Mouse (Mus musculus): ENCODE results near the gene Lman2. TPM values are rescaled to one million over a fixed set of nuclear protein-coding genes. Genes with fewer than 3 reads are reported as not detected.

Lman2 gene
- total RNA-seq, 2 experiments from 2014 or later = 45.7 to 75.6 TPM

GRCm38 (mm10) chr13:55371740-55372139 is 9.2 kb upstream of the Lman2 start:
- no peak for ATAC-seq (replicated peaks; ENCODE audit: low FRiP score, poor library complexity, severe bottlenecking)

- no peak for ATAC-seq (replicated peaks; ENCODE audit: low FRiP score, poor library complexity, severe bottlenecking)
Measured at GRCm38 (mm10) chr13:55371007-55371681, 8.6 kb upstream of the Lman2 start.

GRCm38 (mm10) chr13:55370234-55370633 is 7.7 kb upstream of the Lman2 start:
- peak; percentile 49 for ATAC-seq (replicated peaks; ENCODE audit: low FRiP score, poor library complexity, severe bottlenecking)

- ATAC-seq (replicated peaks; ENCODE audit: low FRiP score, poor library complexity, severe bottlenecking) = peak; percentile 91
Measured at GRCm38 (mm10) chr13:55369531-55370114, 7.0 kb upstream of the Lman2 start, which contains the start of gene Rgs14. Gene Rgs14, plus strand, starts transcription at chr13:55369732.

GRCm38 (mm10) chr13:55368401-55368800 is 5.8 kb upstream of the Lman2 start:
- no peak for ATAC-seq (replicated peaks; ENCODE audit: low FRiP score, poor library complexity, severe bottlenecking)

- ATAC-seq (replicated peaks; ENCODE audit: low FRiP score, poor library complexity, severe bottlenecking) = peak; percentile 31
Measured at GRCm38 (mm10) chr13:55361974-55362452, 570 bp downstream of the Lman2 start.

- ATAC-seq (replicated peaks; ENCODE audit: low FRiP score, poor library complexity, severe bottlenecking) = no peak
Measured at GRCm38 (mm10) chr13:55361145-55361544, 1.4 kb downstream of the Lman2 start.

GRCm38 (mm10) chr13:55346745-55347144 is 15.8 kb downstream of the Lman2 start:
- no peak for ATAC-seq (replicated peaks; ENCODE audit: low FRiP score, poor library complexity, severe bottlenecking)

GRCm38 (mm10) chr13:55344286-55344685 is 18.3 kb downstream of the Lman2 start:
- ATAC-seq (replicated peaks; ENCODE audit: low FRiP score, poor library complexity, severe bottlenecking) = no peak

- ATAC-seq (replicated peaks; ENCODE audit: low FRiP score, poor library complexity, severe bottlenecking) = no peak
Measured at GRCm38 (mm10) chr13:55342469-55342868, 20.1 kb downstream of the Lman2 start.

GRCm38 (mm10) chr13:55339259-55339658 is 23.3 kb downstream of the Lman2 start:
- peak; percentile 20; the same call in 1 of the 2 replicates for ATAC-seq (replicated peaks; ENCODE audit: low FRiP score, poor library complexity, severe bottlenecking)

GRCm38 (mm10) chr13:55338131-55339054 is 24.2 kb downstream of the Lman2 start:
- ATAC-seq (replicated peaks; ENCODE audit: low FRiP score, poor library complexity, severe bottlenecking) = no peak

GRCm38 (mm10) chr13:55337341-55337975 is 25.1 kb downstream of the Lman2 start:
- ATAC-seq (replicated peaks; ENCODE audit: low FRiP score, poor library complexity, severe bottlenecking) = no peak

GRCm38 (mm10) chr13:55335701-55336100 is 26.9 kb downstream of the Lman2 start:
- ATAC-seq (replicated peaks; ENCODE audit: low FRiP score, poor library complexity, severe bottlenecking) = no peak

- no peak for ATAC-seq (replicated peaks; ENCODE audit: low FRiP score, poor library complexity, severe bottlenecking)
Measured at GRCm38 (mm10) chr13:55332331-55332730, 30.3 kb downstream of the Lman2 start.

- peak; percentile 70; the same call in 1 of the 2 replicates for ATAC-seq (replicated peaks; ENCODE audit: low FRiP score, poor library complexity, severe bottlenecking)
Measured at GRCm38 (mm10) chr13:55330567-55331400, 31.8 kb downstream of the Lman2 start.

- ATAC-seq (replicated peaks; ENCODE audit: low FRiP score, poor library complexity, severe bottlenecking) = peak; percentile 74
Measured at GRCm38 (mm10) chr13:55329683-55330566, 32.7 kb downstream of the Lman2 start, which contains the start of gene Mxd3. Gene Mxd3, minus strand, starts transcription at chr13:55329823.

- peak; percentile 40 for ATAC-seq (replicated peaks; ENCODE audit: low FRiP score, poor library complexity, severe bottlenecking)
Measured at GRCm38 (mm10) chr13:55329109-55329682, 33.4 kb downstream of the Lman2 start.
